Comparison of ENCODE assay signal across 21 mouse cellular contexts in the genomic region with DNA sequence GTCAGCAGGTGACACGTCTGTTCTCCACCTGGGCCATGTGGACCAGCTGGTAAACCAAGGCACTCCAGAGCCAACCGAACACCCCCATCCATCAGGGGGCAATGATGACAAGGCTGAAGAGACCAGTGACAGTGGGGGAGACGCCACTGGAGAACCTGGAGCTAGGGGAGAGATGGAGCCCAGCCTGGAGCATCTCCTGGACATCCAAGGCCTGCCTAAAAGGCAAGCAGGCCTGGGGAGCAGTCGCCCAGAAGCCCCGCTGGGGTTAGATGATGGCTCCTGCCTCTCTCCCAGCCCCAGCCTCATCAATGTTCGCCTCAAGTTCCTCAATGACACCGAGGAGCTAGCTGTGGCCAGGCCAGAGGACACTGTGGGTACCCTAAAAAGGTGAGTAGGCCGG. TPM values are rescaled to one million over a fixed set of nuclear protein-coding genes. Genes with fewer than 3 reads are reported as not detected.
A peak's percentile ranks its signal among the peaks of the same experiment; 100 is the strongest.
DNase-seq lines count a peak whose midpoint lies in the region; ATAC-seq lines count a peak whose summit lies in the region.
"Had no signal": no experiment of that assay in that cellular context is flagged by ENCODE, and none has a peak within 500 bp of the region (broad histone marks: within the 10 kb centered on the region; RNA-seq: fewer than 3 reads in every experiment).

No protein-coding gene starts in this region.

- no peaks in the 10 kb centered on the region for H3K9me3 ChIP-seq in forebrain, embryonic 15.5 days
- H3K9me3 ChIP-seq in forebrain, embryonic 11.5 days (ENCODE audit: control insufficient read depth, low read length): no peaks in the 10 kb centered on the region
- no peaks in the 10 kb centered on the region for H3K9me3 ChIP-seq in limb, embryonic 12.5 days
- H3K9me3 ChIP-seq in limb, embryonic 10.5 days (replicated peaks): no peaks in the 10 kb centered on the region
- no peaks in the 10 kb centered on the region for H3K9me3 ChIP-seq in midbrain, embryonic 13.5 days
- no peaks in the 10 kb centered on the region for H3K9me3 ChIP-seq in midbrain, embryonic 16.5 days (replicated peaks; ENCODE audit: control insufficient read depth, low read length, poor library complexity, severe bottlenecking)
- H3K9me3 ChIP-seq: embryonic facial prominence, embryonic 12.5 days; midbrain, embryonic 12.5 days had no signal

- WGBS in forebrain, embryonic 15.5 days: 91% methylated on average over 8 of the region's 8 CpGs
- WGBS in forebrain, embryonic 11.5 days: 87% methylated on average over 8 of the region's 8 CpGs
- WGBS in limb, embryonic 12.5 days: 91% methylated on average over 8 of the region's 8 CpGs
- 86% methylated on average over 8 of the region's 8 CpGs for WGBS in limb, embryonic 10.5 days
- 88% methylated on average over 8 of the region's 8 CpGs for WGBS in midbrain, embryonic 13.5 days
- 93% methylated on average over 8 of the region's 8 CpGs for WGBS in midbrain, embryonic 16.5 days

- 0 out of 2 replicates have a peak overlapping the region, but pooled peaks have one; percentile 13 for H3K9ac ChIP-seq in forebrain, embryonic 15.5 days (replicated peaks)
- H3K9ac ChIP-seq in forebrain, embryonic 11.5 days (ENCODE audit: low read length): no peak overlapping the region
- H3K9ac ChIP-seq in limb, embryonic 12.5 days (replicated peaks): no peak overlapping the region
- peak overlapping the region; percentile 32; the same call in 1 of the 2 replicates for H3K9ac ChIP-seq in midbrain, embryonic 13.5 days (replicated peaks)
- no peak overlapping the region; the same call in 1 of the 2 replicates for H3K9ac ChIP-seq in midbrain, embryonic 16.5 days (ENCODE audit: low read depth, low read length)
- H3K9ac ChIP-seq: embryonic facial prominence, embryonic 12.5 days; midbrain, embryonic 12.5 days had no signal

- peaks cover 45% of the 10 kb centered on the region for H3K36me3 ChIP-seq in forebrain, embryonic 15.5 days
- peaks cover 7% of the 10 kb centered on the region; the same call in 1 of the 2 replicates for H3K36me3 ChIP-seq in forebrain, embryonic 11.5 days (ENCODE audit: control insufficient read depth, insufficient read depth, low read length)
- H3K36me3 ChIP-seq in limb, embryonic 12.5 days: peaks cover 53% of the 10 kb centered on the region
- peaks cover 59% of the 10 kb centered on the region for H3K36me3 ChIP-seq in limb, embryonic 10.5 days
- peaks cover 53% of the 10 kb centered on the region for H3K36me3 ChIP-seq in midbrain, embryonic 13.5 days
- peaks cover 20% of the 10 kb centered on the region for H3K36me3 ChIP-seq in midbrain, embryonic 16.5 days (ENCODE audit: control insufficient read depth, insufficient read depth, low read length)

- H3K27me3 ChIP-seq in forebrain, embryonic 15.5 days: no peaks in the 10 kb centered on the region
- no peaks in the 10 kb centered on the region for H3K27me3 ChIP-seq in forebrain, embryonic 11.5 days (ENCODE audit: control insufficient read depth, insufficient read depth, low read length)
- no peaks in the 10 kb centered on the region for H3K27me3 ChIP-seq in limb, embryonic 12.5 days
- no peaks in the 10 kb centered on the region for H3K27me3 ChIP-seq in limb, embryonic 10.5 days (ENCODE audit: low read depth, poor library complexity, severe bottlenecking)
- no peaks in the 10 kb centered on the region for H3K27me3 ChIP-seq in midbrain, embryonic 13.5 days
- H3K27me3 ChIP-seq in midbrain, embryonic 16.5 days (ENCODE audit: control insufficient read depth, insufficient read depth, low read depth, low read length): no peaks in the 10 kb centered on the region
- H3K27me3 ChIP-seq: embryonic facial prominence, embryonic 12.5 days; midbrain, embryonic 12.5 days had no signal

- ATAC-seq in forebrain, embryonic 15.5 days (replicated peaks): no peak
- no peak for ATAC-seq in forebrain, embryonic 11.5 days (replicated peaks; ENCODE audit: low FRiP score)
- ATAC-seq in limb, embryonic 12.5 days (ENCODE audit: insufficient number of reproducible peaks, insufficient read depth, low FRiP score, low TSS enrichment, low read depth): no peak
- no peak for ATAC-seq in midbrain, embryonic 13.5 days
- ATAC-seq in midbrain, embryonic 16.5 days: no peak

- peaks cover 20% of the 10 kb centered on the region for H3K4me1 ChIP-seq in forebrain, embryonic 15.5 days
- H3K4me1 ChIP-seq in forebrain, embryonic 11.5 days (replicated peaks; ENCODE audit: control insufficient read depth, insufficient read depth, low read length): 0 out of 2 replicates have a peak, but pooled peaks cover 2% of the 10 kb centered on the region
- peaks cover 13% of the 10 kb centered on the region for H3K4me1 ChIP-seq in limb, embryonic 12.5 days (replicated peaks)
- peaks cover 23% of the 10 kb centered on the region for H3K4me1 ChIP-seq in limb, embryonic 10.5 days
- H3K4me1 ChIP-seq in midbrain, embryonic 13.5 days (replicated peaks): peaks cover 35% of the 10 kb centered on the region
- peaks cover 14% of the 10 kb centered on the region for H3K4me1 ChIP-seq in midbrain, embryonic 16.5 days (ENCODE audit: control insufficient read depth, insufficient read depth, low read length)

- no peak for DNase-seq in forebrain, embryonic 11.5 days (ENCODE audit: low spot score)
- no peak for DNase-seq in limb, embryonic 10.5 days (ENCODE audit: low spot score)
- no peak for DNase-seq in adipocyte (ENCODE audit: low spot score)
- DNase-seq: adrenal gland, postnatal 14 days; cerebellum, adult 9-10 months; gastrocnemius, postnatal 36 days; kidney, adult 2 months; layer of hippocampus, adult 9-11 months; lung, postnatal 4 days; thymus, adult 18-20 months; thymus, postnatal 4 days had no signal

- H3K27ac ChIP-seq in forebrain, embryonic 15.5 days (replicated peaks): no peak overlapping the region
- H3K27ac ChIP-seq in forebrain, embryonic 11.5 days (ENCODE audit: low read depth, low read length): no peak overlapping the region
- no peak overlapping the region for H3K27ac ChIP-seq in limb, embryonic 12.5 days
- no peak overlapping the region for H3K27ac ChIP-seq in limb, embryonic 10.5 days
- no peak overlapping the region for H3K27ac ChIP-seq in midbrain, embryonic 13.5 days
- H3K27ac ChIP-seq in midbrain, embryonic 16.5 days (ENCODE audit: low read length): no peak overlapping the region
- H3K27ac ChIP-seq: embryonic facial prominence, embryonic 12.5 days; kidney, postnatal 0 days; midbrain, embryonic 12.5 days had no signal

- no peak overlapping the region for H3K4me2 ChIP-seq in forebrain, embryonic 15.5 days (replicated peaks)
- H3K4me2 ChIP-seq in forebrain, embryonic 11.5 days (ENCODE audit: low read depth, low read length, severe bottlenecking): no peak overlapping the region
- no peak overlapping the region for H3K4me2 ChIP-seq in limb, embryonic 12.5 days
- H3K4me2 ChIP-seq in midbrain, embryonic 13.5 days (replicated peaks): no peak overlapping the region
- H3K4me2 ChIP-seq in midbrain, embryonic 16.5 days (ENCODE audit: low read length): no peak overlapping the region
- H3K4me2 ChIP-seq: embryonic facial prominence, embryonic 12.5 days; heart, embryonic 11.5 days; midbrain, embryonic 12.5 days had no signal

- no peak overlapping the region for H3K4me3 ChIP-seq in forebrain, embryonic 15.5 days
- no peak overlapping the region for H3K4me3 ChIP-seq in forebrain, embryonic 11.5 days (ENCODE audit: low read depth, low read length)
- H3K4me3 ChIP-seq in limb, embryonic 12.5 days (replicated peaks): peak overlapping the region; percentile 75; the same call in 1 of the 2 replicates
- H3K4me3 ChIP-seq in limb, embryonic 10.5 days: no peak overlapping the region
- no peak overlapping the region for H3K4me3 ChIP-seq in midbrain, embryonic 13.5 days (replicated peaks)
- no peak overlapping the region for H3K4me3 ChIP-seq in midbrain, embryonic 16.5 days (ENCODE audit: low read depth, low read length)
- H3K4me3 ChIP-seq: embryonic facial prominence, embryonic 12.5 days; midbrain, embryonic 12.5 days had no signal

RNA-seq across cellular contexts. Expression of gene Tmub2, which starts 2.8 kb away (rescaled TPM):
- 73.1 and 73.4 TPM in 2 replicates for polyA plus RNA-seq in forebrain, embryonic 15.5 days (2015; fragmentation: Nextera tagmentation; extraction: Ambion mirVana)
- polyA plus RNA-seq in forebrain, embryonic 11.5 days (2014; fragmentation: Nextera tagmentation; extraction: Ambion mirVana): 50.0 and 58.5 TPM in 2 replicates
- polyA plus RNA-seq in limb, embryonic 12.5 days (2016; fragmentation: Nextera tagmentation; extraction: Ambion mirVana): 47.4 and 48.9 TPM in 2 replicates
- polyA plus RNA-seq in limb, embryonic 10.5 days (2016; fragmentation: Nextera tagmentation; extraction: Ambion mirVana): 37.3 and 44.0 TPM in 2 replicates
- polyA plus RNA-seq in midbrain, embryonic 13.5 days (2015; fragmentation: Nextera tagmentation; extraction: Ambion mirVana): 79.0 and 83.4 TPM in 2 replicates
- 72.8 and 78.5 TPM in 2 replicates for polyA plus RNA-seq in midbrain, embryonic 16.5 days (2015; fragmentation: Nextera tagmentation; extraction: Ambion mirVana)

RNA-seq across cellular contexts. Expression of gene Atxn7l3, which starts 8.9 kb away (rescaled TPM):
- polyA plus RNA-seq in forebrain, embryonic 15.5 days (2015; fragmentation: Nextera tagmentation; extraction: Ambion mirVana): 27.6 and 29.5 TPM in 2 replicates
- 20.8 and 21.7 TPM in 2 replicates for polyA plus RNA-seq in forebrain, embryonic 11.5 days (2014; fragmentation: Nextera tagmentation; extraction: Ambion mirVana)
- polyA plus RNA-seq in limb, embryonic 12.5 days (2016; fragmentation: Nextera tagmentation; extraction: Ambion mirVana): 22.3 and 22.9 TPM in 2 replicates
- polyA plus RNA-seq in limb, embryonic 10.5 days (2016; fragmentation: Nextera tagmentation; extraction: Ambion mirVana): 16.6 and 20.1 TPM in 2 replicates
- 28.4 and 30.1 TPM in 2 replicates for polyA plus RNA-seq in midbrain, embryonic 13.5 days (2015; fragmentation: Nextera tagmentation; extraction: Ambion mirVana)
- 28.3 and 28.9 TPM in 2 replicates for polyA plus RNA-seq in midbrain, embryonic 16.5 days (2015; fragmentation: Nextera tagmentation; extraction: Ambion mirVana)

RNA-seq across cellular contexts. Expression of gene Asb16, which starts 18.9 kb away (rescaled TPM):
- polyA plus RNA-seq in forebrain, embryonic 15.5 days (2015; fragmentation: Nextera tagmentation; extraction: Ambion mirVana): not detected in 2 replicates
- not detected in 2 replicates for polyA plus RNA-seq in forebrain, embryonic 11.5 days (2014; fragmentation: Nextera tagmentation; extraction: Ambion mirVana)
- polyA plus RNA-seq in limb, embryonic 12.5 days (2016; fragmentation: Nextera tagmentation; extraction: Ambion mirVana): 0.16 and 0.19 TPM in 2 replicates
- 0.06 and 0.08 TPM in 2 replicates for polyA plus RNA-seq in limb, embryonic 10.5 days (2016; fragmentation: Nextera tagmentation; extraction: Ambion mirVana)
- not detected in 2 replicates for polyA plus RNA-seq in midbrain, embryonic 13.5 days (2015; fragmentation: Nextera tagmentation; extraction: Ambion mirVana)
- polyA plus RNA-seq in midbrain, embryonic 16.5 days (2015; fragmentation: Nextera tagmentation; extraction: Ambion mirVana): 0.07 and 0.10 TPM in 2 replicates
- polyA plus RNA-seq: C2C12; kidney, postnatal 0 days; midbrain, embryonic 12.5 days; neural tube, embryonic 11.5 days had no signal

RNA-seq across cellular contexts. Expression of gene Ubtf, which starts 32.1 kb away (rescaled TPM):
- 105 and 107 TPM in 2 replicates for polyA plus RNA-seq in forebrain, embryonic 15.5 days (2015; fragmentation: Nextera tagmentation; extraction: Ambion mirVana)
- polyA plus RNA-seq in forebrain, embryonic 11.5 days (2014; fragmentation: Nextera tagmentation; extraction: Ambion mirVana): 109 and 111 TPM in 2 replicates
- 101 TPM in 2 replicates for polyA plus RNA-seq in limb, embryonic 12.5 days (2016; fragmentation: Nextera tagmentation; extraction: Ambion mirVana)
- 102 and 108 TPM in 2 replicates for polyA plus RNA-seq in limb, embryonic 10.5 days (2016; fragmentation: Nextera tagmentation; extraction: Ambion mirVana)
- 85.2 and 90.3 TPM in 2 replicates for polyA plus RNA-seq in midbrain, embryonic 13.5 days (2015; fragmentation: Nextera tagmentation; extraction: Ambion mirVana)
- polyA plus RNA-seq in midbrain, embryonic 16.5 days (2015; fragmentation: Nextera tagmentation; extraction: Ambion mirVana): 70.1 and 85.2 TPM in 2 replicates

RNA-seq across cellular contexts. Expression of gene BC030867, which starts 38.8 kb away (rescaled TPM):
- polyA plus RNA-seq in forebrain, embryonic 15.5 days (2015; fragmentation: Nextera tagmentation; extraction: Ambion mirVana): 5.6 and 7.0 TPM in 2 replicates
- polyA plus RNA-seq in forebrain, embryonic 11.5 days (2014; fragmentation: Nextera tagmentation; extraction: Ambion mirVana): 23.5 and 26.6 TPM in 2 replicates
- polyA plus RNA-seq in limb, embryonic 12.5 days (2016; fragmentation: Nextera tagmentation; extraction: Ambion mirVana): 21.7 and 23.5 TPM in 2 replicates
- polyA plus RNA-seq in limb, embryonic 10.5 days (2016; fragmentation: Nextera tagmentation; extraction: Ambion mirVana): 33.4 and 35.7 TPM in 2 replicates
- polyA plus RNA-seq in midbrain, embryonic 13.5 days (2015; fragmentation: Nextera tagmentation; extraction: Ambion mirVana): 4.6 and 5.6 TPM in 2 replicates
- polyA plus RNA-seq in midbrain, embryonic 16.5 days (2015; fragmentation: Nextera tagmentation; extraction: Ambion mirVana): 1.6 and 1.8 TPM in 2 replicates

Comparison
In these comparisons a context has a peak if more than half of its experiments do, and no peak if none do; other contexts are left out.
1. H3K9ac ChIP-seq: peak in forebrain, embryonic 15.5 days (single experiment) and midbrain, embryonic 13.5 days (single experiment); none in forebrain, embryonic 11.5 days (single experiment), limb, embryonic 12.5 days (single experiment) and midbrain, embryonic 16.5 days (single experiment).